Mouse (Mus musculus) neural tube, embryonic 14.5 days (tissue): ENCODE measurements around the gene Haus7. TPM values are rescaled to one million over a fixed set of nuclear protein-coding genes. Genes with fewer than 3 reads are reported as not detected.
"Not testable (repeated sequence)": the region's sequence is repeated elsewhere in the genome, so short reads cannot be mapped to it uniquely, and the experiment has no call there.

Source experiments
- ATAC-seq: fragments of 200-750 bp; cut with Nextera tagmentation; 2 replicates; pipeline ENCODE4 v1.8.0; 2017; ENCODE audit warnings: low read depth, mild to moderate bottlenecking, moderate TSS enrichment, moderate library complexity
- H3K27ac ChIP-seq: fragments of 300-500 bp; sonication (generic); 2 replicates; pipeline ENCODE4 v1.5.1; 2014; ENCODE audit warnings: low read depth, mild to moderate bottlenecking, control low read depth, low read length, moderate library complexity, mixed read lengths
- H3K27me3 ChIP-seq: fragments of 300-500 bp; sonication (generic); 2 replicates; pipeline ENCODE4 v1.6.1; 2014; ENCODE audit warnings: low read length; ENCODE audit not compliant: control insufficient read depth, insufficient read depth
- H3K36me3 ChIP-seq: fragments of 300-500 bp; sonication (generic); 2 replicates; pipeline ENCODE4 v1.6.1; 2014; ENCODE audit warnings: low read length, mixed read lengths; ENCODE audit not compliant: control insufficient read depth, insufficient read depth
- H3K4me1 ChIP-seq: fragments of 300-500 bp; sonication (generic); 2 replicates; pipeline ENCODE4 v1.6.1; 2014; ENCODE audit warnings: low read length; ENCODE audit not compliant: control insufficient read depth, insufficient read depth
- H3K4me2 ChIP-seq: fragments of 300-500 bp; sonication (generic); 2 replicates; pipeline ENCODE4 v1.6.1; 2014; ENCODE audit warnings: mild to moderate bottlenecking, low read depth, low read length, control low read depth
- H3K4me3 ChIP-seq: fragments of 300-500 bp; sonication (generic); 2 replicates; pipeline ENCODE4 v1.5.1; 2014; ENCODE audit warnings: low read depth, low read length, control low read depth, mixed read lengths
- H3K9ac ChIP-seq: fragments of 300-500 bp; sonication (generic); replicated peaks from 2 replicates; pipeline ENCODE4 v1.6.1; 2014; ENCODE audit warnings: low read depth, mild to moderate bottlenecking, control low read depth, low read length, mixed read lengths
- H3K9me3 ChIP-seq: fragments of 300-500 bp; sonication (generic); 2 replicates; pipeline ENCODE4 v1.6.1; 2016; ENCODE audit warnings: low read length; ENCODE audit not compliant: control insufficient read depth
- WGBS: fragments of 180-500 bp; shearing (Covaris S2); extraction: QIAGEN DNeasy Blood & Tissue Kit; methylation state at CpG from one replicate; pipeline ENCODE4 v1.1.7; 2014; 5-methylcytosine and 5-hydroxymethylcytosine counted together
- polyA plus RNA-seq: library from polyadenylated mRNA; unstranded; fragments of >200 nt; fragmentation: Nextera tagmentation; extraction: Ambion mirVana; gene quantifications from 2 replicates; pipeline ENCODE4 v1.2.1, GENCODE M21; 2014

Gene Haus7
- polyA plus RNA-seq, 1 experiment from 2014 or later = 72.1 TPM

GRCm38 (mm10) chrX:73432850-73433249, 26.0 kb downstream of the Haus7 start:
- Histone ChIP-seq H3K4me3 (no peak overlapping the region), H3K27me3 (no peaks in the 10 kb centered on the region), H3K27ac (no peak overlapping the region), H3K36me3 (no peaks in the 10 kb centered on the region), H3K9me3 (no peaks in the 10 kb centered on the region), H3K4me2 (no peak overlapping the region), H3K9ac (no peak overlapping the region), H3K4me1 (no peaks in the 10 kb centered on the region)
- WGBS = 75% methylated on average over 5 of the region's 5 CpGs
- no peak for ATAC-seq

GRCm38 (mm10) chrX:73430036-73430435, 28.8 kb downstream of the Haus7 start:
- no peak overlapping the region for H3K27ac ChIP-seq
- 93% methylated on average over 2 of the region's 2 CpGs for WGBS

GRCm38 (mm10) chrX:73412767-73413166, 46.1 kb downstream of the Haus7 start:
- Histone ChIP-seq H3K9ac (no peak overlapping the region), H3K4me2 (no peak overlapping the region), H3K9me3 (no peaks in the 10 kb centered on the region), H3K27ac (no peak overlapping the region), H3K4me1 (no peaks in the 10 kb centered on the region), H3K27me3 (no peaks in the 10 kb centered on the region), H3K36me3 (no peaks in the 10 kb centered on the region), H3K4me3 (no peak overlapping the region)
- no peak for ATAC-seq
- WGBS = 36% methylated on average over 1 of the region's 1 CpGs

More at GRCm38 (mm10) chrX:73430036-73430435, 28.8 kb downstream of the Haus7 start:
- Histone ChIP-seq H3K4me2 (no peak overlapping the region), H3K27me3 (no peaks in the 10 kb centered on the region), H3K36me3 (no peaks in the 10 kb centered on the region), H3K4me3 (no peak overlapping the region), H3K9me3 (no peaks in the 10 kb centered on the region), H3K9ac (no peak overlapping the region), H3K4me1 (no peaks in the 10 kb centered on the region)
- no peak for ATAC-seq

GRCm38 (mm10) chrX:73410880-73411517, 47.8 kb downstream of the Haus7 start, which contains the start of gene Zfp92:
Gene Zfp92, plus strand, starts transcription at chrX:73411096.
- 25% methylated on average over 20 of the region's 20 CpGs for WGBS
- H3K4me2 ChIP-seq = peak within 1 kb of the TSS; percentile 46
- no peaks in the 10 kb centered on the region for H3K4me1 ChIP-seq
- no peak for ATAC-seq
- H3K27me3 ChIP-seq = no peaks in the 10 kb centered on the region
- H3K4me3 ChIP-seq = peak within 1 kb of the TSS; percentile 32
- no peaks in the 10 kb centered on the region for H3K9me3 ChIP-seq
- no peak within 1 kb of the TSS for H3K9ac ChIP-seq
- no peak within 1 kb of the TSS for H3K27ac ChIP-seq
- H3K36me3 ChIP-seq = no peaks in the 10 kb centered on the region

- no peak for ATAC-seq
- WGBS = 93% methylated on average over 12 of the region's 12 CpGs
- no peaks in the 10 kb centered on the region for H3K9me3 ChIP-seq
- no peak overlapping the region for H3K4me3 ChIP-seq
- H3K4me1 ChIP-seq = no peaks in the 10 kb centered on the region
- H3K4me2 ChIP-seq = no peak overlapping the region
- H3K27me3 ChIP-seq = no peaks in the 10 kb centered on the region
- no peak overlapping the region for H3K27ac ChIP-seq
- no peaks in the 10 kb centered on the region for H3K36me3 ChIP-seq
- H3K9ac ChIP-seq = no peak overlapping the region
These were observed 57.2 kb downstream of the Haus7 start for GRCm38 (mm10) chrX:73401616-73402015.

- H3K36me3 ChIP-seq = no peaks in the 10 kb centered on the region
- no peaks in the 10 kb centered on the region for H3K4me1 ChIP-seq
- 91% methylated on average over 19 of the region's 20 CpGs for WGBS
- no peak overlapping the region for H3K4me3 ChIP-seq
- no peaks in the 10 kb centered on the region for H3K27me3 ChIP-seq
- ATAC-seq = no peak
- no peak overlapping the region for H3K27ac ChIP-seq
- H3K9ac ChIP-seq = no peak overlapping the region
- H3K4me2 ChIP-seq = no peak overlapping the region
- H3K9me3 ChIP-seq = no peaks in the 10 kb centered on the region
These were observed 57.9 kb downstream of the Haus7 start for GRCm38 (mm10) chrX:73400951-73401350.

GRCm38 (mm10) chrX:73398636-73399035, 60.2 kb downstream of the Haus7 start, which contains the start of gene Gm18336:
Gene Gm18336, minus strand, starts transcription at chrX:73398736.
- not testable (repeated sequence) for H3K9ac ChIP-seq, ATAC-seq, H3K9me3 ChIP-seq, H3K4me2 ChIP-seq, H3K4me3 ChIP-seq, H3K27ac ChIP-seq, H3K27me3 ChIP-seq, H3K4me1 ChIP-seq, H3K36me3 ChIP-seq
- WGBS = 75% methylated on average over 2 of the region's 2 CpGs

- Histone ChIP-seq H3K36me3 (no peaks in the 10 kb centered on the region), H3K4me2 (no peak overlapping the region), H3K27ac (no peak overlapping the region), H3K9me3 (no peaks in the 10 kb centered on the region), H3K4me3 (no peak overlapping the region), H3K9ac (no peak overlapping the region), H3K4me1 (no peaks in the 10 kb centered on the region), H3K27me3 (no peaks in the 10 kb centered on the region)
- WGBS = 86% methylated on average over 1 of the region's 1 CpGs
- no peak for ATAC-seq
These were observed 62.4 kb downstream of the Haus7 start for GRCm38 (mm10) chrX:73396446-73396845.

GRCm38 (mm10) chrX:73391481-73391880, 67.4 kb downstream of the Haus7 start:
- H3K27me3 ChIP-seq = no peaks in the 10 kb centered on the region
- H3K4me3 ChIP-seq = no peak overlapping the region
- WGBS = 81% methylated on average over 4 of the region's 4 CpGs
- no peaks in the 10 kb centered on the region for H3K4me1 ChIP-seq
- ATAC-seq = no peak
- no peak overlapping the region for H3K4me2 ChIP-seq
- no peak overlapping the region for H3K9ac ChIP-seq
- H3K9me3 ChIP-seq = no peaks in the 10 kb centered on the region
- H3K36me3 ChIP-seq = no peaks in the 10 kb centered on the region
- H3K27ac ChIP-seq = no peak overlapping the region
